Mouse (Mus musculus): ENCODE measurements around the gene Synpo2.

Synpo2 gene

DNA sequence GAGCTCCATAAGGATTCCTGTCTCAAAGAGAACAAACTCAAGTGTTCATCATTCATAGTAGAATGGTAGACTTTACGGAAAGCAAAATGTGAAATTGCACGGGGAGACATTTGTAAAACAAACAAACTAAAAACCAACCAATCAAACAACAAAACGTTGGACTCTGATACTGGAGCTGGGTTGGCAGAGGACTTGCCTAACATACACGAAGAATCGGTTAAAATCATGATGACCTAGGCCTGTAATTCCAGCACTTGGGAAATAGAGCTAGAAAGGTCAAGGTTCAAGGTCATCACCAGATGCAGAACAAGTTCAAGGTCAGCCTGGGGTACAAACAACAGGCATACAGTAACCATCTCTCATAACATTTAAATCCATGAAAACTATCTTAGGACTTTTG is 147.7 kb downstream of the Synpo2 start:
- DNase-seq = no peak

GRCm38 (mm10) chr3:123085871-123086501 is 150.0 kb downstream of the Synpo2 start:
- peak; percentile 46 to 64 for DNase-seq

GRCm38 (mm10) chr3:123081665-123082064 is 154.3 kb downstream of the Synpo2 start:
- no peak for DNase-seq

DNA sequence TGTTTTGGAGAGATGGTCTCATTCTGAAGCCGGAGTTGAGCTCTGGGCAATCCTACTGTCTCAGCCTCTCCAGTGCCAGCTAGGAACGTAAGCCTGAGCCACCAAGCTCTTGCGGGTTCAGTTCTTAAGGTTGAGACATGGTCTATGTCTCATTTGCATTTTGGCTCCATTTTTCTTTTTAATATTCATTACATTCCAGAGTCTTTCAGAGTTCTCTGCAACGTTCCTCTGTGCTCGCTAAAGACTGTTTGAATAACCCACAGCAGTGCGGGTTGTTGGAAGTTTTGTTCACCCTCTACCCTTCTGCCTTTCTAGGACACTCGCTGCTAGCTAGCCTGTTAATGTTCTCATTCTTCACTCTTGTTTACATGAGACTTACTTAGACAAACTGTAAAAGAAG is 155.0 kb downstream of the Synpo2 start:
- peak in 1 of 2 experiments; percentile 58 for DNase-seq

GRCm38 (mm10) chr3:123080017-123080725 is 155.8 kb downstream of the Synpo2 start:
- no peak for DNase-seq

DNA sequence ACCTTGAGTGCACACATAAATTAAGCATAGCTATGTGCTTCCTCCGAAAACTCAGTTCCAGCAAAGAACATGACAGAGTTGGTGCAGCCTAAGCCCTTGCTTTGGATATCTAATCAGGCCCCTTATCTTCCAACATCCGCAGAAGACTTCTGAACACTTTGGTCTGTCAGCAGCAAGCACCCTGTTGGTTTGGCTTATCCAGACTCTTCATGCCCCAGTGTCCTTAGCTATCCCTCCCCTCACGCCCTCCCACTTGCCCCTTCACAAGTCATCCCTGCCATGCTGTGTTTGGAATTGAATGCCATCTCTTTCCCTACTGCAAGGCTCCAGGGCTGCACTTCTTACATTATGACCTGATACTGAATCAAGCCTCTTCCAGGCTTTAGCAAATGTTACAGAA is 160.2 kb downstream of the Synpo2 start:
- no peak for DNase-seq

- DNase-seq = no peak
These were observed 160.9 kb downstream of the Synpo2 start for GRCm38 (mm10) chr3:123075034-123075433.

DNA sequence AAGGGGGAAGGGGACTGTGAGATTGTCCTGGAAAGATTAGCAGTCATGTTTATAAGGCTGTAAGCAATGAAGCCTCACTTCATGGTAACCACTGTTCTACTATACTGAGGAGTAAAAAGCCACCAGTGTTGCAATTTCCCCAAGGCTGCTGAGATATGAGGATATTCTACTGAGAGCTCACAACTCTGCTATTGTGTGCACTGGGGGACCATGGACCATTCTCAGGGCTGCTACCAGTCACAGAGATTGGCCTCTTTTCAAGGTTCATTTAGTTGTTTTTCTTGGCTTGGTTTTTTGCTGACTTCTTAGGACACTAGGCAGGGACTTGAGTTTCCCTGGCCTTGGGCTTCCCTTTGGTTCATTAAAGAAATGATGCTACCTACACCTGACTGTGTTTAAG is 162.6 kb downstream of the Synpo2 start:
- no peak for DNase-seq

DNA sequence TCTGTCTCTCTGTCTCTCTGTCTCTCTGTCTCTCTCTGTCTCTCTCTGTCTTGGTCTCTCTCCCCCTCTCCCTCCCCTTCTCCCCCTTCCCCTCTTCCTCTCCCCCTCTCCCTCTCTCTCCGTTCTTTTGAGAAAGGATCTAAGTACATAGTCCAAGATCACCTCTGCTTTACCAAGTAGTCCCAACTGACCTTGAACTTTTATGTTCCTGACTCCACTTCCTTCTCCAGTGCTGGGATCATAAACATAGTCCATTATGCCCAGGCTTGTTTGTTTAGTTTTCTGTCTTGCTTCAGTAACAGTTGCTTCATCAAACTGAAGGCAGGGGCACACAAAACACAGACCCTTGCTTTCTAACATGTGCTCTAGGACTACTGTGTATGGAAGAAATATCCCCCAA is 163.5 kb downstream of the Synpo2 start:
- no peak for DNase-seq

DNA sequence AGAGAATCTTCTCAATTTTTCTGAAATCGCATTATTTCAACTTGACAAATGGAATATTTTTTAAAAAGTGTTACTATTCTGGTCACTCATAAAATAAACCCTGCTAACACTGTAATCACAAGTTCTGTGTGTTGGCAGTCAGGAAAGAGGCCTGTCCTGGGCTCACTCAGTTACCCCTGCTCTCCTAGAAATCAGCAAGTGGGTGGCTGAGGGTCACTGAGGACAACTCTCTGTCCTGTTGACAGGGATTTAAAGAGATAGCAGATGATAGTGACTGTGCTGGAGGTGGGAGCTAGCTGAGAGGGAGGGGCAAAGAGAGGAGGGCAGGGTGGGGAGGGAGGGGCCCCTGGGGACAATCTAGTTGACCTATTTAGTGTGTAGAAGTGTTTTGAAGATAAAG is 165.0 kb downstream of the Synpo2 start:
- DNase-seq = no peak

DNA sequence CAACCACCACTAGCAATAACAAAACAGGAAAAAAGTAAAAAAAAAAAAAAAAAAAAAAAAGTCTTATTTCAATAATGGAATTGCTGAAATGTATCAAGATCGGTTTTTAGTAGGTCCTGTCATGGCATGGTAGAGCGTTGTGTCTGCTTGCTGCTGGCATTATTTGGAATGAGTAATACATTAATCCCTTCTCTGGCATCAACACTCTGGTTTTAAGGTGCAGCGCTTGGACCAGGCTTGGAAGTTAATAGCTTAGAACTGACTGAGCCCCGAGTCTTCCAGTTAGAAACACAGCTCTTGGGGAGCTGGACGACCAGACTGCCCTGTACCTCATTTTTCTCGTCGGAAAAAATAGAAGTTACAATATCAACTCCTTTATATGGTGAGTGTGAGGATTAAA is 169.1 kb downstream of the Synpo2 start:
- peak in 1 of 2 experiments; percentile 31 for DNase-seq

DNA sequence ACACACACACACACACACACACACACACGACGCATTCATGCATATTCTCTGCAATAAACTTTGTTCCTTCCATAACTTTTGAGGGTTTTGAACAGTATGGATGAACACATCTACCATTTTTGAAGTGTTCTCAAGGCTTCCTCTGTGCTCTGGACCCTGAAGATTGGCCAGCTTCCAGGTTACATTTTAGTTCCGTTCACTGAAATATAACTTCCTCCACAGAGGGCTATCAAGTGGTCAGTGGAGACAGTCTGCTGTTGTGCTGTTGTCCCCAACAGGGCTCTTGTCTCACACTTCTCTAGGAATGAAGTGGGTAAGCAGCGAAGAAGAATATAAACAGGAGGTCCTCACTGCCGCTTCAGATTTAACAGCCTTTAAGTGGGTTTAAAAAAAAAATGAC is 170.5 kb downstream of the Synpo2 start:
- no peak for DNase-seq

DNA sequence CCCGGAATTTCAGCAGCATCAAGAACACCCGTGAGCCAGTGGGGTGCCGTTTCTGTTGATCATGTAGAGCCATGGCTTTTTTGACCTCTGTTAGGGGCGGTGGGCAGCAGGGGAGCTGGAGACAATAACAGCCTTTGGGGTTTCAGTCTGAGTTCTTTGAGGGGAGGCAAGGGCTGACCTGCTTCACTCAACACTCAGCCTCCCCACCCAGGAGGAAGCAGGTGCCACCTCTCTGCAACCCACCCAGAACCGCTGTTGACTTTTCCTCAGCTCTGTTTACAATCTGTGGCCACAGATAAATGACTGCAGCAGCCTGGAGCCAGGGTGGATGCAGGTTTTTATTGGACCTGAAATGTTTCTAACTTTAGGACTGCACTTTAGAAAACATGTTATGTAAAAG is 171.8 kb downstream of the Synpo2 start:
- DNase-seq = no peak

DNA sequence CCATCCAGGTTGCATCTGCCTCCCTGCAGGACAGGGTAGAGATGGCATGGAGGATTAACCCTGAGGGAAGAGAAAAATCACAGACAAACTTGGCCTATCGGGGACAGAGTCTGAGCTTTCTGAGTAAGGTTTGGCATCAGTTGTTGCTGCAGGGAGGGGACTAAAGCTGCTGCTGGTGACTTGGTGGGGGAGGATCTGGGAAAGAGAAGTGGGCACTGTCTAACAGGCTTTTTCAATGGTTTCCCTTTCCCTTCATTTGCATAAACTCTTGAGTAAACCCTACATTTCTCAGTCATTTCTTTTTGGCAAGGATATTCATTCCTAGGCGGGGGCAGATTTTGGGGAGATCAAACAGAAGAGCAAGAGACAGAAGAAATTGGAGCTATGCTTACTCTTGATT is 174.0 kb downstream of the Synpo2 start:
- DNase-seq = no peak

DNA sequence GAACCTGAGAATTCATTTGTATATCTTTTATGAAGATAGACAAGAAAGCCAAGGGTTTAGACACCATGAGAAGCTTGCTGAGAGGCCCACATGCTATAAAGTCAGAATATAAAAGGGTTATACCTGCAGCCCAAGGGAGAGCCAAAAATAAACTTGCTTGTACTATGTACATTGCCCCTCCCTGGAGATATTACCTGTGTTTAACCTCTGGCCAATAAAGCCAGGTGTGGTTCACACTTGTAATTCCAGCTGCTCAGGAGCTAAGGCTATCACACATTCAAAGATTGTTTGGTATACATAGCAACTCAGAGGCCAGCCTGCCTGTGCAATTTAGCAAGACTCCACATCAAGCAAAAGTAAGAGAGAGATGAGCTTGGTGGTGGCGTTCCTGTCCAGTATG is 177.1 kb downstream of the Synpo2 start:
- no peak for DNase-seq

DNA sequence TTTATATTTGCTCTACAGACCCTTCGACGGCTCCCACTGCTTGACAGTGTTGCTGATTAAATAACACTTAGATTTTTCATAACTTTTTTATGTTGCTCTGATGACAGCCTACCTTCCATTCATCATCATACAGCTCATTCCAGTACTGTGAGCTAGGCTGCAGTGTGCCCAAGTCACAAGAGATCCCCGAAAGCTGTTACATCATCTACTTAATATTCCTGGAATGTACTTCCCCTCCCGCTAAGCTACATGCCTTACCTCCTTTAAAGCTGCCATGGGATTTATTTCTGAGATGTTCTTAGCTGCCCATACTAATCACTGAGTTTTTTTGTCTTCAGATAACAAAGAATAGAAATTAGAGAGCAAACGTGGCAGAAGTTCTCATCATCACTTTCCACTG is 181.8 kb downstream of the Synpo2 start:
- peak in 1 of 2 experiments; percentile 28 for DNase-seq

GRCm38 (mm10) chr3:123053192-123053938 is 182.6 kb downstream of the Synpo2 start:
- DNase-seq = peak in 1 of 2 experiments; percentile 24

DNA sequence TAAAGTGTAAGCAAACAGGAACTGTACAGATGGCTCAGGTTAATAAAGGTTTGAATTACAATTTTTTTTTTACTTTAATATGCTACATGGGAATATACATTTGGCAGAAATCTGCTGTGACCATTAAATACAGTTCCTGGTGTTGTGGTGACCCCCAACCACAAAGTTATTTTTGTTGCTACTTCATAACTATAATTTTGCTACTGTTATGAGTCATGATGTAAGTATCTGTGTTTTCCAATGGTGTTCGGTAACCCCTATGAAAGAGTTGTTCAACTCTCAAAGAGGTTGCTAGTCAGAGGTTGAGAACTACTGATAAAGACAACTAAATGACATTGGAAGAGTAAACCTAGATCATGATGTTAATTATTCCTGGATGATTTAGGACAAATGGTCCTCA is 193.6 kb downstream of the Synpo2 start:
- no peak for DNase-seq

GRCm38 (mm10) chr3:123034752-123035151 is 201.2 kb downstream of the Synpo2 start, which contains the start of gene Myoz2:
TSS of gene Myoz2 (minus strand) at chr3:123035015.
- no peak for DNase-seq

- DNase-seq = no peak
These were observed 202.1 kb downstream of the Synpo2 start for GRCm38 (mm10) chr3:123033804-123034203.

Data from kidney, adult 8-10 months (tissue).